Mouse (Mus musculus): Measurements from ENCODE around the gene Gm5938.

Gm5938 gene

DNA sequence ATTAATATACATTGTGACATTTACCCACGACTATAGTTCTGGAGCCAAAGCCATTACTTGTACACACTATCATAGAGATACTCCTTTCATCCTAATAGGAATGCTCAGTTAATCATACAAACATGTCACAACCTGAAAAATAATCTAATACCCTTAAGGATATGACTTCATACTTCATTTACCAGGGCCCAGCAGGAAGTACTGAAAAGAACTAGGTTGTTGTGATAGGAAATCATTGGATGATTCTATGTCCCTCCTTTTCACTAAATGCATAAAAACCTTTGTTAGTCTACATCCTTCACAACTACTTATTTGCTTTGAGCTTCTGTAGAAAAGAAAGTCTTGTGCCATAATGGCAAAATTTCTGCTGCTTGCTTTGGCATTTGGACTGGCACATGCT is at the start of gene Gm5938:
Gm5938 (plus strand) TSS at position 301 of the 400 bp plus-strand sequence.
- DNase-seq (ENCODE audit: low spot score), result no peak

DNA sequence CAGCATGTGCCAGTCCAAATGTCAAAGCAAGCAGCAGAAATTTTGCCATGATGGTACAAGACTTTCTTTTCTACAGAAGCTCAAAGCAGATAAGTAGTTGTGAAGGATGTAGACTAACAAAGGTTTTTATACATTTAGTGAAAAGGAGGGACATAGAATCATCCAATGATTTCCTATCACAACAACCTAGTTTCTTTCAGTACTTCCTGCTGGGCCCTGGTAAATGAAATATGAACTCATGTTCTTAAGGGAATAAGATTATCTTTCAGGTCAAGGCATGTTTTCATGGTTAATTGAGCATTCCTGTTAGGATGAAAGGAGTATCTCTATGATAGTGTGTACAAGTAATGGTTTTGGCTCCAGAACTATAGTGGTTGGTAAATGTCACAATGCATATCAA is 34.0 kb upstream of the Gm5938 start, which contains the start of gene Obp1a:
Obp1a (minus strand) TSS at position 101 of the 400 bp plus-strand sequence.
- no peak for DNase-seq (ENCODE audit: low spot score)
